In the genomic region with DNA sequence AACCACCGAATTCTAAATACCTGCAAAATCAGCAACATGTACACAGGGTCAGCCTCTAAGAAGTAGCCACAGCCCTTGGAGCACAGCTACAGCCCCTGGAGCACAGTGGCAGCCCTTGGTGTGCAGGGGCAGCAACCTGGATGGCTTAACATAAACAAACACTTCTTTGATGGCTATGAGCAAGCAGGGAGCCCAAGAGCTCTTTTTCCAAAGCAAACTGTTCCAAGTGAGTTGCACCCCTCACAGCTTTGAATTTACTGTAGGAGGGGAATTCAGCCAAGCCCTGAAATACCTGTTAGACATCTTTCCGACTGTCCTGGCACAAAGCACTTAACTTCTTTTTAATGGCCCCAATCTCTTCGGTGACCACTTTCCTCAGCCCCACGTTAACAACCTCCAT, we compare ENCODE assay signal across 24 mouse cellular contexts. TPM values are rescaled to one million over a fixed set of nuclear protein-coding genes. Genes with fewer than 3 reads are reported as not detected.
DNase-seq lines count a peak whose midpoint lies in the region; ATAC-seq and TF ChIP-seq lines count a peak whose summit lies in the region.
"Had no signal": no experiment of that assay in that cellular context is flagged by ENCODE, and none has a peak within 500 bp of the region (broad histone marks: within the 10 kb centered on the region; RNA-seq: fewer than 3 reads in every experiment).

No protein-coding gene starts in this region.

- H3K4me1 ChIP-seq in heart, embryonic 12.5 days (replicated peaks) = peaks cover 23% of the 10 kb centered on the region
- peaks cover 6% of the 10 kb centered on the region for H3K4me1 ChIP-seq in heart, adult 2 months (ENCODE audit: control insufficient read depth, insufficient read depth, low read length)
- peaks cover 13% of the 10 kb centered on the region for H3K4me1 ChIP-seq in kidney, embryonic 15.5 days
- peaks cover 55% of the 10 kb centered on the region for H3K4me1 ChIP-seq in megakaryocyte, embryonic 14.5 days
- H3K4me1 ChIP-seq in stomach, embryonic 16.5 days (ENCODE audit: control insufficient read depth, insufficient read depth, low read length) = peaks cover 7% of the 10 kb centered on the region; the same call in 1 of the 2 replicates
- H3K4me1 ChIP-seq: forebrain, embryonic 15.5 days; hindbrain, embryonic 15.5 days; limb, embryonic 12.5 days; midbrain, embryonic 15.5 days; neural tube, embryonic 12.5 days had no signal

- no peak for DNase-seq in heart, adult 2 months
- no peak for DNase-seq in kidney, adult 11 months
- no peak for DNase-seq in adrenal gland, postnatal 4 days (ENCODE audit: low spot score in 2 of 2)
- DNase-seq: adrenal gland, postnatal 14 days; cerebellum, adult 8-10 months; cerebellum, postnatal 36 days; gastrocnemius, postnatal 14 days; kidney, adult 8-10 months; kidney, postnatal 36 days; liver, postnatal 0 days; right cerebral cortex, postnatal 14 days; spleen, adult 18-20 months; thymus, postnatal 25 days had no signal

- TF ChIP-seq POLR2A in heart, adult 2 months (IDR thresholded peaks at IDR 0.05; ENCODE audit: insufficient read depth, low read depth, low read length) = no peak

- no peak overlapping the region for H3K4me3 ChIP-seq in heart, embryonic 12.5 days
- no peak overlapping the region for H3K4me3 ChIP-seq in heart, adult 2 months
- no peak overlapping the region for H3K4me3 ChIP-seq in kidney, embryonic 15.5 days (replicated peaks)
- H3K4me3 ChIP-seq in megakaryocyte, embryonic 14.5 days (replicated peaks) = peak overlapping the region; percentile 46
- H3K4me3 ChIP-seq in stomach, embryonic 16.5 days (replicated peaks; ENCODE audit: low read length) = no peak overlapping the region
- H3K4me3 ChIP-seq: forebrain, embryonic 15.5 days; hindbrain, embryonic 15.5 days; limb, embryonic 12.5 days; midbrain, embryonic 15.5 days; neural tube, embryonic 12.5 days had no signal

- intact Hi-C loops in heart, adult 2 months (cut with DNase I) = no loop called here

- no peak for TF ChIP-seq EP300 in heart, adult 2 months (IDR thresholded peaks at IDR 0.05; ENCODE audit: insufficient read depth, low read depth, low read length)

- H3K27me3 ChIP-seq in heart, embryonic 12.5 days (replicated peaks) = no peaks in the 10 kb centered on the region
- H3K27me3 ChIP-seq in heart, adult 2 months (ENCODE audit: control insufficient read depth, insufficient read depth, low read length) = no peaks in the 10 kb centered on the region
- no peaks in the 10 kb centered on the region for H3K27me3 ChIP-seq in kidney, embryonic 15.5 days
- H3K27me3 ChIP-seq in megakaryocyte, embryonic 14.5 days (replicated peaks) = no peaks in the 10 kb centered on the region
- H3K27me3 ChIP-seq in stomach, embryonic 16.5 days (ENCODE audit: control insufficient read depth, insufficient read depth, low read length) = no peaks in the 10 kb centered on the region
- H3K27me3 ChIP-seq: forebrain, embryonic 15.5 days; hindbrain, embryonic 15.5 days; limb, embryonic 12.5 days; midbrain, embryonic 15.5 days; neural tube, embryonic 12.5 days had no signal

- no peak for TF ChIP-seq CTCF in heart, adult 2 months (IDR thresholded peaks at IDR 0.05)

- H3K9me3 ChIP-seq in heart, embryonic 12.5 days (replicated peaks) = no peaks in the 10 kb centered on the region
- no peaks in the 10 kb centered on the region for H3K9me3 ChIP-seq in kidney, embryonic 15.5 days (replicated peaks)
- no peaks in the 10 kb centered on the region for H3K9me3 ChIP-seq in megakaryocyte, embryonic 14.5 days
- H3K9me3 ChIP-seq in stomach, embryonic 16.5 days (replicated peaks; ENCODE audit: control insufficient read depth, low read length) = no peaks in the 10 kb centered on the region
- H3K9me3 ChIP-seq: forebrain, embryonic 15.5 days; hindbrain, embryonic 15.5 days; limb, embryonic 12.5 days; midbrain, embryonic 15.5 days; neural tube, embryonic 12.5 days had no signal

- peaks cover 8% of the 10 kb centered on the region for H3K79me2 ChIP-seq in heart, adult 2 months (replicated peaks; ENCODE audit: control insufficient read depth, insufficient read depth, low read length)

- H3K4me2 ChIP-seq in heart, embryonic 12.5 days = no peak overlapping the region
- no peak overlapping the region for H3K4me2 ChIP-seq in kidney, embryonic 15.5 days
- H3K4me2 ChIP-seq in stomach, embryonic 16.5 days (ENCODE audit: low read depth, low read length) = no peak overlapping the region
- H3K4me2 ChIP-seq: forebrain, embryonic 15.5 days; hindbrain, embryonic 15.5 days; limb, embryonic 12.5 days; liver, embryonic 11.5 days; midbrain, embryonic 15.5 days; neural tube, embryonic 12.5 days had no signal

- no peak overlapping the region for H3K9ac ChIP-seq in heart, embryonic 12.5 days
- H3K9ac ChIP-seq in heart, adult 2 months (ENCODE audit: low read depth, low read length) = no peak overlapping the region
- H3K9ac ChIP-seq in kidney, embryonic 15.5 days = no peak overlapping the region
- no peak overlapping the region for H3K9ac ChIP-seq in stomach, embryonic 16.5 days (ENCODE audit: low read length)
- H3K9ac ChIP-seq: forebrain, embryonic 15.5 days; hindbrain, embryonic 15.5 days; limb, embryonic 12.5 days; liver, postnatal 0 days; midbrain, embryonic 15.5 days; neural tube, embryonic 12.5 days had no signal

- H3K27ac ChIP-seq in heart, embryonic 12.5 days (ENCODE audit: poor library complexity, severe bottlenecking) = 0 out of 2 replicates have a peak overlapping the region, but pooled peaks have one; percentile 1
- H3K27ac ChIP-seq in heart, adult 2 months = no peak overlapping the region; the same call in 1 of the 2 replicates
- peak overlapping the region; percentile 58 for H3K27ac ChIP-seq in kidney, embryonic 15.5 days
- 0 out of 2 replicates have a peak overlapping the region, but pooled peaks have one; percentile 27 for H3K27ac ChIP-seq in stomach, embryonic 16.5 days (ENCODE audit: low read length)
- H3K27ac ChIP-seq: forebrain, embryonic 15.5 days; hindbrain, embryonic 15.5 days; limb, embryonic 12.5 days; midbrain, embryonic 15.5 days; neural tube, embryonic 12.5 days had no signal

- peaks cover 3% of the 10 kb centered on the region; the same call in 1 of the 2 replicates for H3K36me3 ChIP-seq in heart, embryonic 12.5 days
- peaks cover 9% of the 10 kb centered on the region for H3K36me3 ChIP-seq in heart, adult 2 months (ENCODE audit: control insufficient read depth, insufficient read depth, low read length)
- H3K36me3 ChIP-seq in kidney, embryonic 15.5 days = no peaks in the 10 kb centered on the region
- peaks cover 37% of the 10 kb centered on the region for H3K36me3 ChIP-seq in megakaryocyte, embryonic 14.5 days (replicated peaks; ENCODE audit: low read length)
- H3K36me3 ChIP-seq in stomach, embryonic 16.5 days (ENCODE audit: control insufficient read depth, insufficient read depth, low read length) = no peaks in the 10 kb centered on the region
- H3K36me3 ChIP-seq: forebrain, embryonic 15.5 days; hindbrain, embryonic 15.5 days; limb, embryonic 12.5 days; midbrain, embryonic 15.5 days; neural tube, embryonic 12.5 days had no signal

- ATAC-seq in heart, embryonic 12.5 days (ENCODE audit: insufficient number of reproducible peaks, low FRiP score) = no peak
- ATAC-seq in kidney, embryonic 15.5 days (replicated peaks; ENCODE audit: low FRiP score) = no peak
- ATAC-seq in megakaryocyte, adult 5-6 weeks (ENCODE audit: poor library complexity, severe bottlenecking) = no peak
- ATAC-seq in stomach, embryonic 16.5 days (ENCODE audit: insufficient read depth, low FRiP score) = no peak
- ATAC-seq: forebrain, embryonic 15.5 days; liver, postnatal 0 days; midbrain, embryonic 15.5 days had no signal

- WGBS in heart, embryonic 12.5 days = 56% methylated on average over 4 of the region's 4 CpGs
- WGBS in heart, adult 2 months = 75% methylated on average over 4 of the region's 4 CpGs
- 21% methylated on average over 4 of the region's 4 CpGs for WGBS in kidney, embryonic 15.5 days
- 38% methylated on average over 4 of the region's 4 CpGs for WGBS in stomach, embryonic 16.5 days

RNA-seq across cellular contexts. Expression of a gene that starts 14.9 kb away (rescaled TPM):
- polyA plus RNA-seq in heart, embryonic 12.5 days (2016; fragmentation: Nextera tagmentation; extraction: Ambion mirVana) = 29.6 and 31.2 TPM in 2 replicates
- total RNA-seq in heart, adult 2 months (2021) = 100 to 1,000 TPM; 150 to 161 TPM
- 55.4 and 84.2 TPM in 2 replicates for polyA plus RNA-seq in heart, adult 2 months (2012; rRNA removed)
- 5.2 and 6.7 TPM in 2 replicates for polyA plus RNA-seq in kidney, embryonic 15.5 days (2015; fragmentation: Nextera tagmentation; extraction: Ambion mirVana)
- 0.60 TPM in 1 of 2 replicates, not detected in the other for polyA plus RNA-seq in megakaryocyte, embryonic 14.5 days (2012; ENCODE audit: insufficient read depth, low replicate concordance)
- total RNA-seq in megakaryocyte, adult 5-6 weeks (2015) = 3.7 and 5.0 TPM in 2 replicates
- total RNA-seq in megakaryocyte, adult 5-6 weeks (2017) = 4.4 and 4.6 TPM in 2 replicates
- 24.5 and 28.9 TPM in 2 replicates for polyA plus RNA-seq in stomach, embryonic 16.5 days (2015; fragmentation: Nextera tagmentation; extraction: Ambion mirVana)
- total RNA-seq in adrenal gland, postnatal 4 days (2021) = 10 to 100 TPM; 19.7 to 22.1 TPM

RNA-seq across cellular contexts. Expression of a gene that starts 21.5 kb away (rescaled TPM):
- polyA plus RNA-seq in heart, embryonic 12.5 days (2016; fragmentation: Nextera tagmentation; extraction: Ambion mirVana) = 46.6 and 48.7 TPM in 2 replicates
- total RNA-seq in heart, adult 2 months (2021) = 1 to 10 TPM; 5.9 TPM
- 3.0 and 3.2 TPM in 2 replicates for polyA plus RNA-seq in heart, adult 2 months (2012; rRNA removed)
- polyA plus RNA-seq in kidney, embryonic 15.5 days (2015; fragmentation: Nextera tagmentation; extraction: Ambion mirVana) = 44.2 TPM in 2 replicates
- 6.4 TPM in 1 of 2 replicates, not detected in the other for polyA plus RNA-seq in megakaryocyte, embryonic 14.5 days (2012; ENCODE audit: insufficient read depth, low replicate concordance)
- 49.0 and 58.0 TPM in 2 replicates for total RNA-seq in megakaryocyte, adult 5-6 weeks (2015)
- total RNA-seq in megakaryocyte, adult 5-6 weeks (2017) = 15.6 and 16.3 TPM in 2 replicates
- polyA plus RNA-seq in stomach, embryonic 16.5 days (2015; fragmentation: Nextera tagmentation; extraction: Ambion mirVana) = 27.8 and 33.2 TPM in 2 replicates
- total RNA-seq in adrenal gland, postnatal 4 days (2021) = 10 to 100 TPM; 11.1 to 12.1 TPM
